Mouse (Mus musculus) neural tube, embryonic 14.5 days (tissue): ENCODE data around the gene Colec11. TPM values are rescaled to one million over a fixed set of nuclear protein-coding genes. Genes with fewer than 3 reads are reported as not detected.

Experiments
- ATAC-seq: fragments of 200-750 bp; cut with Nextera tagmentation; 2 replicates; pipeline ENCODE4 v1.8.0; 2017; ENCODE audit warnings: low read depth, mild to moderate bottlenecking, moderate TSS enrichment, moderate library complexity
- H3K27ac ChIP-seq: fragments of 300-500 bp; sonication (generic); 2 replicates; pipeline ENCODE4 v1.5.1; 2014; ENCODE audit warnings: low read depth, mild to moderate bottlenecking, control low read depth, low read length, moderate library complexity, mixed read lengths
- H3K27me3 ChIP-seq: fragments of 300-500 bp; sonication (generic); 2 replicates; pipeline ENCODE4 v1.6.1; 2014; ENCODE audit warnings: low read length; ENCODE audit not compliant: control insufficient read depth, insufficient read depth
- H3K36me3 ChIP-seq: fragments of 300-500 bp; sonication (generic); 2 replicates; pipeline ENCODE4 v1.6.1; 2014; ENCODE audit warnings: low read length, mixed read lengths; ENCODE audit not compliant: control insufficient read depth, insufficient read depth
- H3K4me1 ChIP-seq: fragments of 300-500 bp; sonication (generic); 2 replicates; pipeline ENCODE4 v1.6.1; 2014; ENCODE audit warnings: low read length; ENCODE audit not compliant: control insufficient read depth, insufficient read depth
- H3K4me2 ChIP-seq: fragments of 300-500 bp; sonication (generic); 2 replicates; pipeline ENCODE4 v1.6.1; 2014; ENCODE audit warnings: mild to moderate bottlenecking, low read depth, low read length, control low read depth
- H3K4me3 ChIP-seq: fragments of 300-500 bp; sonication (generic); 2 replicates; pipeline ENCODE4 v1.5.1; 2014; ENCODE audit warnings: low read depth, low read length, control low read depth, mixed read lengths
- H3K9ac ChIP-seq: fragments of 300-500 bp; sonication (generic); replicated peaks from 2 replicates; pipeline ENCODE4 v1.6.1; 2014; ENCODE audit warnings: low read depth, mild to moderate bottlenecking, control low read depth, low read length, mixed read lengths
- H3K9me3 ChIP-seq: fragments of 300-500 bp; sonication (generic); 2 replicates; pipeline ENCODE4 v1.6.1; 2016; ENCODE audit warnings: low read length; ENCODE audit not compliant: control insufficient read depth
- WGBS: fragments of 180-500 bp; shearing (Covaris S2); extraction: QIAGEN DNeasy Blood & Tissue Kit; methylation state at CpG from one replicate; pipeline ENCODE4 v1.1.7; 2014; 5-methylcytosine and 5-hydroxymethylcytosine counted together
- polyA plus RNA-seq: library from polyadenylated mRNA; unstranded; fragments of >200 nt; fragmentation: Nextera tagmentation; extraction: Ambion mirVana; gene quantifications from 2 replicates; pipeline ENCODE4 v1.2.1, GENCODE M21; 2014

Gene Colec11
- polyA plus RNA-seq, 1 experiment from 2014 or later = 0.80 TPM

DNA sequence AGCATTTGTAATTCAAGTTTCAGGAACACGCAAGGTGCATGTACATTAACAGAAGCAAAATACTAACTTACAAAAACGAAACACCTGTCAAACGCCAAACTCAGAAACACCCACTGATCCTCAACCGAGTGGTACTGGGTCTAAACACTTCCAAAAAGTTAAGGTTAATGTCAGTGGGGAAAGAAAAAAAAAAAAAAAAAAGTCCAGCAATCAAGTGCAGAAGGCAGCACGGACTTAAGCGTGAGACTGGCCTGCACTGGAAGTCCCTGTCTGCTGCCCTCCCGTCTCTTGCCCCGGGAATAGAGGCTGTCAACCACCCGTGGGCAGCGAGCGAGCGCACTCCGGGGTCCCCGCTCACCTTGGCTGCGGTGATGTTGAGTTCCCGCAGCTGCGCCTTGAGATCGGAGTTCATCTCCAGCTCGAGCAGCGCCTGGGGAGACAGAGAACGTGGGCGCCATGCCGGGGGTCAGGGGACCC lies 11.9 kb upstream of the Colec11 start:
- peak overlapping the region; percentile 60 for H3K4me2 ChIP-seq
- no peaks in the 10 kb centered on the region for H3K9me3 ChIP-seq
- 2% methylated on average over 23 of the region's 23 CpGs for WGBS
- peak overlapping the region; percentile 87 for H3K27ac ChIP-seq
- peak; percentile 26 for ATAC-seq
- peak overlapping the region; percentile 86 for H3K4me3 ChIP-seq
- peaks cover 36% of the 10 kb centered on the region for H3K36me3 ChIP-seq
- peak overlapping the region; percentile 94 for H3K9ac ChIP-seq
- no peaks in the 10 kb centered on the region for H3K27me3 ChIP-seq
- H3K4me1 ChIP-seq = peaks cover 8% of the 10 kb centered on the region

DNA sequence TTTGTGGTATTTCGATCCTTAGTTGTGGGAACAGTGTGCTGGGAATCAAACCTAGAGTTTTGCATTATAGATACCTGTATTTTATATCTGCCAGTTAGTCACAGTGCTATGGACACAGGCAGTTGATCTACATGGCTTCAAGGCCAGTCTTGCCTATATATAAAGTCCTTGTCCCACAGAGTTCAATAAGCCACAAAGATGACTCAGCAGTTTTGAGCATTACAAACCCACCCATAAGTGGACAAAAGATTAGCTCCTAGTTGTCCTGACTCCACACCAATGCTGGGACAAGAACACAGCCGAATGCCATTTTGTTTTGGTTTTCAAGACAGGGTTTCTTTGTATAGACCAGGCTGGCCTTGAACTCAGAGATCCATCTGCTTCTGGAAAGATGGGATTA lies 5.3 kb upstream of the Colec11 start:
- Histone ChIP-seq H3K27ac (no peak overlapping the region), H3K9ac (no peak overlapping the region), H3K4me1 (no peaks in the 10 kb centered on the region), H3K9me3 (no peaks in the 10 kb centered on the region), H3K4me3 (no peak overlapping the region), H3K4me2 (no peak overlapping the region), H3K36me3 (peaks cover 46% of the 10 kb centered on the region), H3K27me3 (no peaks in the 10 kb centered on the region)
- no peak for ATAC-seq
- 88% methylated on average over 2 of the region's 2 CpGs for WGBS

DNA sequence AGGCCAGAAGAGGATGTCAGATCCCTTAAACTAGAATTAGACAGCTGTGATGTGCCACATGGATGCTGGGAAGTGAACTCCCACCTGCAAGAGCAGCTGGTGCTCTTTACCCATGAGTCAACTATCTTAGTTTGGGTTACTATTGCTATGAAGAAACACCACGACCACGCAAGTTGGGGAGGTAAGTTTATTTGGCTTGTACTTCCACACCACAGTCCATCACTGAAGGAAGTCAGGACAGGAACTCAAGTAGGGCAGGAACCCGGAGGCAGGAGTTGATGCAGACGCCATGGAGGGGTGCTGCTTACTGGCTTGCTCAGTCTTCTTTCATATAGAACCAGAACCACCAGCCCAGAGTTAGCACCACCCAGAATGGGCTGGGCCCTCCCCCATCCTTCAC lies 3.9 kb upstream of the Colec11 start:
- Histone ChIP-seq H3K4me2 (no peak overlapping the region), H3K4me3 (no peak overlapping the region), H3K9me3 (no peaks in the 10 kb centered on the region), H3K27me3 (no peaks in the 10 kb centered on the region), H3K4me1 (no peaks in the 10 kb centered on the region), H3K36me3 (peaks cover 33% of the 10 kb centered on the region), H3K27ac (no peak overlapping the region), H3K9ac (no peak overlapping the region)
- 84% methylated on average over 4 of the region's 4 CpGs for WGBS
- ATAC-seq = no peak

DNA sequence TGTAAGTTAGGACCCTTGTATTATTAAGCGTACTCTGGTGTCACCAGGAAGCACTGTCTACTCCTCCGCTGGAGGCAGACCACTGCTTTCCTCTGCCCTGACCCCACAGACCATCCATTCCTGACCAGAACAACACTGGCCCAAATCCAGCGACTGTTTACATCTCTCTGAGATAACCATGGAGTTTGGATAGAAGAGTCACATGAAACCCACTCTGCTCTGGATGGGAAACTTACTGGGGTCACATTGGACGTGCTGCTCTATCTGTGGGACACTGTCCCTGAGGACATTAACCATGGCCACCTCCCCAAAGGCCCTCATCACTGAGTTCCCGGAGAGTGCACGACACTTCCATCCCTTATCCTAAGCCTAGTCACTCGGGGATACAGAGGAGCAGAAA lies 2.2 kb upstream of the Colec11 start:
- 89% methylated on average over 7 of the region's 7 CpGs for WGBS
- no peak overlapping the region for H3K4me2 ChIP-seq
- no peak for ATAC-seq
- peaks cover 16% of the 10 kb centered on the region for H3K36me3 ChIP-seq
- no peak overlapping the region for H3K27ac ChIP-seq
- no peak overlapping the region for H3K4me3 ChIP-seq
- no peaks in the 10 kb centered on the region for H3K27me3 ChIP-seq
- no peaks in the 10 kb centered on the region for H3K4me1 ChIP-seq
- H3K9me3 ChIP-seq = no peaks in the 10 kb centered on the region
- H3K9ac ChIP-seq = no peak overlapping the region

DNA sequence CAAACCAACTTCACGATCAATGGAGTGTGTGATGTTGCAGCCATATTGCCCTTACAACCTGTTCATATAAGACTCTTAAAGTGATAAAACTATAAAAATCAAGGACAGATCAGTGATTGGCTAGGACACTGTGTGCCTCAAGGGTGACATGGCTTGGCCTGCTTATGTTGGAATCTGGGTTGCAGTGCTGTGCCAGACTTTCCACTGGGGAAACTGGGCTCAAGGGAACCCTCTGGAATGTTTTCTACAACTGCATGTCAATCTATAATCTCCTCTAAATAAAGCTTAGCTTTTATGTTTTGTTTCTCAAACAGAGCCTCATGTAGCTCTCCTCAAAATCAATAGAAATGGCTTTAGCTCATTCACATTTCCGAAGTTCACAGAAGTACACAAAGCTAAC lies 1.1 kb upstream of the Colec11 start:
- peaks cover 8% of the 10 kb centered on the region for H3K36me3 ChIP-seq
- no peak overlapping the region for H3K9ac ChIP-seq
- H3K4me2 ChIP-seq = no peak overlapping the region
- H3K4me3 ChIP-seq = no peak overlapping the region
- H3K4me1 ChIP-seq = no peaks in the 10 kb centered on the region
- H3K27me3 ChIP-seq = no peaks in the 10 kb centered on the region
- 85% methylated on average over 2 of the region's 2 CpGs for WGBS
- no peaks in the 10 kb centered on the region for H3K9me3 ChIP-seq
- no peak for ATAC-seq
- no peak overlapping the region for H3K27ac ChIP-seq

DNA sequence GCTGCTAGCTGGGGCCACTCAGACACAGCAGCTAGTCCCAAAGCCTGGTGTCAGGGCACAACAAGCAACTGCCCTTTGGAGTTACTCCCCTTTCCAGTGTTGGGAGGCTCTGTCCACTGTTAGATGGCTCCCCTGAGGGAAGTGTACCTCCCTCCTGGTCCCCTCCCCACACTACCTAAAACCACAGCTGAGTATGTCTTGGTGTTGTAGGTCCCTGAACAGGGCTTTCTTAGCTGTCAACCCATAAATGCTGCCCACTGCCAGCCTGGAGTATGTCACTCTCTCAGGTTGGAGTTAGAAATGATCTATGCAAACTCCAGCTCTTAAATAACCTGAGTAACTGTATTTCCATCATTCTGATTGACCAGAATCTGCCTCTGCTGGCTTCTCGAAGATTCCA lies 536 bp downstream of the Colec11 start:
- Histone ChIP-seq H3K4me3 (no peak overlapping the region), H3K36me3 (no peaks in the 10 kb centered on the region), H3K4me1 (no peaks in the 10 kb centered on the region), H3K27ac (no peak overlapping the region), H3K4me2 (no peak overlapping the region), H3K9ac (no peak overlapping the region), H3K9me3 (no peaks in the 10 kb centered on the region), H3K27me3 (no peaks in the 10 kb centered on the region)
- WGBS = 96% methylated on average over 1 of the region's 1 CpGs
- ATAC-seq = no peak

DNA sequence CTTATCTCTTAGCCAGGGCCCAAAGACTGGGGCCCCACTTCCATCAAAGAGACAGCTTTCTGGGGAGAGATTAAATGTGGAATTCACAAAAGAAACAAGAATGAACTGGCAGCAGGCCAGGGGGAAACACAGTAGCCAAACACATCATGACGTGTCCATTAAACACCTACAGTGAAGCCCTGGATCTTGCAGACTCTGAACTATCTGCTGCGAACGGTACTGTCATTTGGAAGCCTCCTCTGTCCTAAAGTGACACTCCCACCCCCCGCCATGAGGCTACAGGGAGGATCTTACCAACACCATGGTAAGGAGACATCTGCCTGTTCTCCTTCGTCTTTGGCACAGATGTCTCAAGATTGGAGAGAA lies 1.0 kb downstream of the Colec11 start:
- no peak overlapping the region for H3K4me2 ChIP-seq
- no peak overlapping the region for H3K27ac ChIP-seq
- no peaks in the 10 kb centered on the region for H3K4me1 ChIP-seq
- H3K4me3 ChIP-seq = no peak overlapping the region
- H3K36me3 ChIP-seq = no peaks in the 10 kb centered on the region
- 58% methylated on average over 5 of the region's 5 CpGs for WGBS
- no peaks in the 10 kb centered on the region for H3K9me3 ChIP-seq
- H3K27me3 ChIP-seq = no peaks in the 10 kb centered on the region
- no peak overlapping the region for H3K9ac ChIP-seq
- no peak for ATAC-seq

DNA sequence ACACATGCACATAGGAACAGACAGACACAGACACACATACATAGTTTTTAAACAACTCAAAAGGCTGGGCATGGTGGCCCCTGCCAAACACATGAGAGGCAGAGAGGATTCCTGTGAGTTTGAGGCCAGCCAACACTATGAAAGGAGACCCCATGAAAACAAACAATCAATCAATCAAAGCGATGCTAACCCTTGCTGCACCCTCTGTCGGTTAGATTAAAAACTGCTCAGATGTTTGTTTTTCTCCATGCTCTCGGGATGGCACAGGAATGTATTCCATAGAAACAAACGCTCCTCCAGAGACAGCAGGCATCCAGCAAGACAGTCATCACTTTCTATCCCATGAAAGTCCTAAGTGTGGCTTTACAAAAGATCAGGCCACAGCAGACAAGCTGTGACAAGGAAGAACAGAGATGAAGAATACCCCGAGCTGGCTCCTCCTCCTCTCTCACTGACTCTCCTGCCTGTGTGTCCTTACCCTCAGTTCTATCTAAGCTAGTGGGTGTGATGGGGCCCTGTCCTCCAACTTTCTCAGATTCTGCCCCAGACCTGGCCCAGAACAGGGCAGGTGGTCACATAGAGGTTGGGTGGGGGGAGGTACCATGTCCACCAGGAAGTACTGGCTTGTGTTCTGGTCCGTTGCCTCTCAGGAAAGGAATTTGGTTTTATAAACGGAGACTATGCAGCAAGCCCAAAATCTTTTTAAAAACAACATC lies 1.6 kb downstream of the Colec11 start:
- no peaks in the 10 kb centered on the region for H3K4me1 ChIP-seq
- no peaks in the 10 kb centered on the region for H3K36me3 ChIP-seq
- no peak overlapping the region for H3K4me3 ChIP-seq
- no peak overlapping the region for H3K4me2 ChIP-seq
- no peak overlapping the region for H3K27ac ChIP-seq
- WGBS = 42% methylated on average over 7 of the region's 7 CpGs
- H3K9me3 ChIP-seq = no peaks in the 10 kb centered on the region
- no peak overlapping the region for H3K9ac ChIP-seq
- no peaks in the 10 kb centered on the region for H3K27me3 ChIP-seq
- ATAC-seq = no peak

DNA sequence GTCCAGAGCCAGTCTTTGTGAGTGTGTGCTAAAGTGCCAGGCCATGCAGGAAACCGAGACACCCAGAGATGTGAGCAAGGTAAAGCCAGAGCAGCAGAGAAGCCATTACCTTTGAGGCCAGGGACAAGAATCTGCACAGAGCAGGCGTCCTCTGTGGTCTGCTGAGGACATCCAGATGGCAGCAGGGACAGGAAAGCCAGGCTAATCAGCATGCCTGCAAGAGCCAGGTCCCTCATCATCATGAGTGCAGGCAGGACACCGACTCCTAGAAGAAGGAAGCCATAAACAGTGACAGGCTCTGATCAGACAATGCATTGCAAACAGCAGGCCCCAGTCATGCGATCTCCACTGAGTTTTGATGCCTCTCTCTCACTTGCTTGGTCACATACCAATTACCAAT lies 5.9 kb downstream of the Colec11 start:
- Histone ChIP-seq H3K27me3 (no peaks in the 10 kb centered on the region), H3K9ac (no peak overlapping the region), H3K4me2 (no peak overlapping the region), H3K4me3 (no peak overlapping the region), H3K4me1 (no peaks in the 10 kb centered on the region), H3K27ac (no peak overlapping the region), H3K9me3 (no peaks in the 10 kb centered on the region), H3K36me3 (no peaks in the 10 kb centered on the region)
- no peak for ATAC-seq
- 60% methylated on average over 4 of the region's 4 CpGs for WGBS
